Mouse (Mus musculus) monocyte, adult 5-6 weeks (primary cell): ENCODE measurements around the gene 1700015G11Rik. TPM values are rescaled to one million over a fixed set of nuclear protein-coding genes. Genes with fewer than 3 reads are reported as not detected.

Experiments
- ATAC-seq: fragments of 153-309, 156-312 bp; replicated peaks from 2 replicates; pipeline ENCODE4 v1.8.0; 2017; ENCODE audit warnings: mild to moderate bottlenecking; ENCODE audit not compliant: low TSS enrichment, insufficient number of reproducible peaks, severe bottlenecking, poor library complexity, low FRiP score
- total RNA-seq: library from RNA; stranded (forward); fragments of 200-1000, 200-491, 200-594 nt; gene quantifications from 3 replicates; pipeline ENCODE4 v1.2.3, GENCODE M21; 2017

Gene 1700015G11Rik
- not detected in 3 replicates for total RNA-seq

GRCm38 (mm10) chr7:52015628-52016027 is at the start of gene 1700015G11Rik:
Gene 1700015G11Rik (minus strand): TSS chr7:52015728.
- ATAC-seq: no peak

- ATAC-seq: no peak
Measured at GRCm38 (mm10) chr7:52056954-52057353, 41.4 kb upstream of the 1700015G11Rik start.

DNA sequence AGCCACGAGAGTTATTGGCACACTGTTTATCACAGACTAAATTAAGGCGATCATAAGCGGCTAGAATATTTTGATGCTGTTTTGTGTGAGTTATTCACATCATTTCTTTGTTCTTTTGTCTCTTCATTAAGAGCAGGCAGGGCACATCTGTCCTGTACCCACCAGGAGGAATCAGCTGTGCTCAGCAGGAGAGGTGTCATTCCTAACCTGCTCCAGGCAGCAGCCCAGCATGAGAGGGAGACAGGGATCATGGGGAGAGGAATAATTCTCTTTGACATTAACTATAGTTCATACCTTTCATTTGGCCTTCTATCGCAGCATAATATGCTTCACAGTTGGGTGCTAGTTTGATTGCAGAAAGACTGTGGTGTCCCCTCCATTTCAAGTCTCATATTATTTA is 40.7 kb upstream of the 1700015G11Rik start:
- ATAC-seq: no peak

DNA sequence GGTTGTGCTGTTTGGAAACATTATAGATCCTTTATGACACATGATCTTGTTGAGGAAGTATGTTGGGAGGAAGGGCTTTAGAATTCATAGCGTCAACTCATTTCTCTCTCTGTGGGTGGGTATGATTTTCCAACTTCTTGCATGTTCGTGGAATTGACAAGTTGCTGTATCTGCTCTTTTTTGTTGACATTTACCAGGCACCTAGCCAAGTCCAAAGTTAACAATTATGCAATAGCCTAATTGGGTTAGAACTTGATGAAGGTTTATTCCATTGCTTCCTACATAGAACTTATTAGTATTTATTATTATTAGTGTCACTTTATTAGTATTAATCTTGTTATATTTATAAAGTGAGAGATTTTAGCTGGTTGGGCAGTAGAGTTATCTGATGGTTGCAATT is 40.3 kb upstream of the 1700015G11Rik start:
- no peak for ATAC-seq

GRCm38 (mm10) chr7:52037600-52038582 is 22.4 kb upstream of the 1700015G11Rik start:
- ATAC-seq: no peak

DNA sequence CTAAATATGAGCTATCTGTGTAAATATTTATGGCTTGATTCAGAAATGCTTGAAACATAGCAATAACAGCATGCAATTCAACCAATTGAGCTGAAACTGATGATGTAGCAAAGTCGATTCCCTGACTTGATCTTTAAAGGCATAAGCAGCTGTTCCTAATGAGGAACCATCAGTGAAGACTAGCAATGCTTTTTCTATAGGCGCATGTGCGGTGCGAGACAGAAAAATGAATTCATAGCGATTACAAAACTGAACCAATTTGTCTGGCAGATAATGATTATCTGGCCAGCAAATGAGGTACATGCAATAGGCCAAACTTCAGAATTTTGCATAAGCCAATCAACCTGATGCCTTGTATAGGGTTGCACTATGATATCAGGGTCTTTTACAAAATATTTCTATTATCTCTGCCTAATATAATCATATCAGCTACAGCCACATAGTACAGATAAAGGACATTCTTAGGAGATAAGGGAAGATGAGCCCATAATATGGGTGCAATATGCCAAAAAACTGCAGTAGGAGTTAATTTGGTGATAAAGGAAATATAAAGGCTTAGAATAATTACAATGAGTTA is 8.6 kb upstream of the 1700015G11Rik start:
- no peak for ATAC-seq

DNA sequence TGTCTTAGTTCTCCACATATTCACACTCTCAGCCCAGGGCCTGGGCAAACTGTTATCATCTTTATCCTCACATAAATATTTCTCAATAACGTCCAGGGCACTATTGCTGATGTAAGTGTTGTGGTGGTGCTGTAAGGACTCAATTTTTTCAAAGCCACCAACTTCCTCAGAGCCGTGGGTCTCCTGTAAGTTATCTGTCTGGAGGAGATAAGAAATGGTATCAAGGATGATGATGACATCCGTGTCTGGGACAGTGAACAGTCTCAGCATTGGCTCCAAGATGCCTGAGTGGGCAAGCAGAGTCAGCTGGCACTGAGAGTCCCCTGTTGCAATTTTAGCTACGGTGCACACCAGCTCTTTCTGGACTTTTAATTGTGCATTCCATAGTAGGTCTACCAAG is 6.5 kb upstream of the 1700015G11Rik start:
- no peak for ATAC-seq

- ATAC-seq: no peak
Measured at GRCm38 (mm10) chr7:52015180-52015579, 348 bp downstream of the 1700015G11Rik start.

DNA sequence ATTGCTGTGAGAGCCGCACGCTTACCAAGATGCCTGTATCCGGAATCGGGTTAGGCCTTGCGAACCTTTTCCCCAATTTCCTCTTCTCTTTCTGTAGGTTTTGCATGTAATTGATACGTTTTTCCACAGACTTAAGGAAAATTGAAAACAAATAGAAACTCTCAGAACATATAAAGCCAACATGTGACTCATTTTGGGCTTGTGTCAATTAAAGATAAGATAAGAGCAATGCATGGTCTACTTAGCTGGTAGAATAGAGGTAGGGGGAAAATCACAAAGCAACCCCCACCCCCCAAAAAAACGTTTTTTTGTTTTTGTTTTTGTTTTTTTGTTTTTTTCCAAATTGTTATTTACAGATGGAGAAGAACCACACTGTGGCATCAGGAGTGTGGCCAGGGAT is 2.1 kb downstream of the 1700015G11Rik start:
- no peak for ATAC-seq

DNA sequence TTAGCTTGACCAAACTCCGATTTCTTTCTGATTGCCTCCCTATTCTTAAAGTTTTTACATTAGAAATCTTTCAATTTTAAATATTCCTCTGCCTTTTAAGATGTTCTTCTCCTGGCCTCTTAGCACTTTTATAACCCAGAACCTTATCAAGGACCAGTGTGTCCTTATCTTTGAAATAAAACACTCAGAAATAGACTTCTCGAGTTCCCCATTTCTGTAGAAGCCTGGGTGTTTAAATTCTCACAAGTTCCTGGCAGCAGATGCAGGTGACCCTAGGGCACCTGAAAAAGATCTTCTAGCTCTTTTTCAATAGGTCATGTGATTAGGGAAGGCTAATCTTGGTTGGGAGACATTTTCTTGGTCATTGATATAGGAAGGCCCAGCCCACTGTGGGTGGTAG is 8.4 kb downstream of the 1700015G11Rik start:
- no peak for ATAC-seq

DNA sequence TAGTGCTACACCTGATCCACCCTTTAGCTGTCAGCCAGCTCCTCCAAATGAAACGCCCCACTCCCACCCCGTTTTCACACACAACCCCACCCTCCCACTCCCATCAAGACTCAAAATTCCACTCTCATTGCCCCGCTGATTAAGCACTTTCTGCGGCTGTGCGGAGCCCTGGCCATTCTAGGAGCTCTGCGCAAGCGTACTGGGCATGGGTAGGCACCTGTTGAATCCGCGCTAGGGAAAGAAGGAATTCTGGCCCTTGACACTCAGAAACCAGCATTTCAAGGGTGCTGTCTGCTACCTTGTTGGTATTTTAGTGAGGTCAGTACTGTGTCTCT is 9.3 kb downstream of the 1700015G11Rik start:
- no peak for ATAC-seq

- peak; percentile 72 for ATAC-seq
Measured at GRCm38 (mm10) chr7:52005511-52006295, 9.8 kb downstream of the 1700015G11Rik start, which contains the start of gene Svip. Gene Svip (minus strand): TSS chr7:52006018.

- ATAC-seq: no peak
Measured at GRCm38 (mm10) chr7:51991020-51991419, 24.5 kb downstream of the 1700015G11Rik start.

GRCm38 (mm10) chr7:51986909-51987308 is 28.6 kb downstream of the 1700015G11Rik start:
- ATAC-seq: peak; percentile 90

GRCm38 (mm10) chr7:51985763-51986162 is 29.8 kb downstream of the 1700015G11Rik start:
- ATAC-seq: no peak

DNA sequence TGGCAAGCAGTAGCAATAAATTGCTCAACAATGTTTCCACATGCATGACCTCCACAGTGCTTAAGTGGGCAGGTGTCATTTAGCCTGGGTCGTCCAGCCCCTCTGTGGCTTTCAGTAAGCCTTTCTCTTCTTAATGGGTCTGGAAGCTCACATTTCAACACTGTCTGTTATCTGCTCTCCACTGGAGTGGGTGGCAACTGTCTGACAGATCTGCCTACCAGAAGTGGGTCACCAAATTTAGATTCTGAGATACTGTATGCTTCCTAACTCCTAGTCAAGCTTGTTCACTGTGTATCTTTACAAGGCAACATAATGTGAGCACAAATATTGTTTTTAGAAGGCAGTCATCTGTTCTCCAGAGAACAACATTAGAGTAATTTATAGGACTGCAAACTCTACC is 33.2 kb downstream of the 1700015G11Rik start:
- no peak for ATAC-seq

DNA sequence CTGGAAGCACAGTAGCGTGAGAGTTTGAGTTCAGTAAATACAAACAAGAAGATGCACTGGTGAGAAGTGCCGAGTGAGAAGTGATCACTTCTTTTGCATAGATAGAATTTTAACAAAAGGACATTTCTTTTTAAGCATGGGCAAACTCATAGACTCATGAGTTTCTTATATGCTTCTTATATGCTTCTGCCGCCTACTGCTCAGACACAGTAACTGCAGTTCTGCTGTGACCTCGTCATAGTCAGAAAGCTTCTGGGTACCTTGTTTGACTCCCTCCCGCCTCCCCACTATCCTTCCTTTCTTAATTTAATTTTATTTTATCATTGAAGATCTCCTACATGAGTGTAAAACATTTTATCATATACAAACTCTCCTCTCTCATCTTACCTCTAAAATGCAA is 36.3 kb downstream of the 1700015G11Rik start:
- ATAC-seq: no peak

GRCm38 (mm10) chr7:51975181-51975580 is 40.3 kb downstream of the 1700015G11Rik start:
- ATAC-seq: no peak

DNA sequence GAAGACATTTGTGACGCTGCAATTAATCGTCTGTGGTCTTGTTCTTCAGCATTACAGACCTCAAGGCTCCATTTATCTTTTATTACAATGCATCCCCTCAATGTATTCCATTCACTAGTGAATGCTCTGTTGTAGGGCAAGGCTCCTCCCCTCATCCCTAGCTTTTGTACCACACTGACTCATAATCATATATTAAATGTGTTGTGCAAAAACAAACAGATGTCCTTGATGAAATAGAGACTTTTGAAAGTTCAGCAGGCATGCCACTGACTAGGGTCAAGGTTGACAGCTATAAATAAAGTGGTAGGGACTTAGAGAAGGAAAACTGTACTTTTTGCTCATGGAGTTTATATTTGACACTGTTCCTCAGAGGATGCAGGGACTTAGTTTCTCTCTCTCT is 42.0 kb downstream of the 1700015G11Rik start:
- ATAC-seq: no peak
